Mouse (Mus musculus): ENCODE data around the gene Abcb1b. TPM values are rescaled to one million over a fixed set of nuclear protein-coding genes. Genes with fewer than 3 reads are reported as not detected.
"Not testable (repeated sequence)": the region's sequence is repeated elsewhere in the genome, so short reads cannot be mapped to it uniquely, and the experiment has no call there.

The Abcb1b gene
- 1 to 10 TPM; 2.6 to 2.7 TPM for total RNA-seq (2021)
- long read RNA-seq, experiment 1, full-length matches to known transcripts: 1 of 4 reads
- long read RNA-seq, experiment 1, partial matches to known transcripts: 3 of 4 reads
- long read RNA-seq, experiment 1, other reads (novel, unspliced or antisense): 0 of 4 reads
- long read RNA-seq, experiment 2, full-length matches to known transcripts: 3 of 8 reads
- long read RNA-seq, experiment 2, partial matches to known transcripts: 4 of 8 reads
- long read RNA-seq, experiment 2, other reads (novel, unspliced or antisense): 1 of 8 reads

DNA sequence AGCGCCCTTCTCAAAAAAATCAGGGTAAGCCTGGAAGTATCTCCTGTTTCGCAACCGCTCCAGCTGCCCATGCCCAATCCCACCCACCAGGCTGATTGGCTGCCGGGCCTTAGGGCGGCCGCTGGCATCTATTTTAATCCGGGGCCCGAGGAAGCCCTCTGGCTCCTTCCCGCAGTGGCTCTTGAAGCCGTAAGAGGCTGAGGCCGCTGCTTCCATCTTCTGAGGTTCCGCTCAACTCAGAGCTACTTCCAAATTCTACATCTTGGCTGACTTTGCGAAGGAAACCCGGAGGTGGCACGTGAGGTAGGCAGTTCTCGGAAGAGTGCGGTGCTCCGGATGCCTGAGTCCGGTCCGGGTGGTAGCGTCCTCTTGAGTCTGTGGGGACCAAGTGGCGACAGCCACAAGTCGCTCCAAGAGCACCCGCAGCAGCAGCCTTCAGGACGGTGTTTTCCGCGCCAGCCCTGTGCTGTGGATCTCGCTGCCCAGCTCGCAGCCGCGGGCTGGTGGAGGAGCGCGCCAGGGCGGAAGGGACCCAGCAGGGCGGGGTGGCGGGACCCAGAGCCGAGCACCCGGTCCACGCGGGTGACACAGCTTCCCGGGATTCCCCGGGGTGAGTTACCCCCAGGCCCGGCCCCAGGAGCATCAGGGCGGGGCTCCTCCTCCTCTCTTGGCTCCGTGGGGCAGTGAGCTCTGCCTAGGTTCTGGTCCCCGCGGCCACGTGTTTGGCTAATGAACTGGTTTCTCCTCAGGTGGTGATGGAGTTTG, at the start of gene Abcb1b:
Abcb1b (plus strand) TSS at position 161 of the 765 bp plus-strand sequence.
- peak; percentile 65 for DNase-seq

DNA sequence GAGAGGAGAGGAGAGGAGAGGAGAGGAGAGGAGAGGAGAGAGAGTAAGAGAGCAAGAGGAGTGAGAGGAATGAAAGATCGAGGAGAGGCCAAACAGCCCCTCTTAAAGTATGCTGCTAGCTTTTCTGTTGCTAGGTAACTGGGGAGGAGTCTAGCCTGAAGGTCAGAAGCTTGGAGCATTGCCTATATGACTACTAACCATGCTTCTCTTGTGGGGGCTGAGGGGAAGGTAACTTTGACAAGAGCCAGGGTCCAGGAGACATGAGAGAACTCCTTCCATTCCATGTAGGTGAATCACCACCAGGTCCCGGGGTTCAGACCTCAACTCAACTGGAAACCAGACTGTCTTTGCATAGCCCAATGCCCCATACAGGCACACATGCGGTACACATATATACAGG, 25.1 kb upstream of the Abcb1b start:
- DNase-seq: no peak

DNA sequence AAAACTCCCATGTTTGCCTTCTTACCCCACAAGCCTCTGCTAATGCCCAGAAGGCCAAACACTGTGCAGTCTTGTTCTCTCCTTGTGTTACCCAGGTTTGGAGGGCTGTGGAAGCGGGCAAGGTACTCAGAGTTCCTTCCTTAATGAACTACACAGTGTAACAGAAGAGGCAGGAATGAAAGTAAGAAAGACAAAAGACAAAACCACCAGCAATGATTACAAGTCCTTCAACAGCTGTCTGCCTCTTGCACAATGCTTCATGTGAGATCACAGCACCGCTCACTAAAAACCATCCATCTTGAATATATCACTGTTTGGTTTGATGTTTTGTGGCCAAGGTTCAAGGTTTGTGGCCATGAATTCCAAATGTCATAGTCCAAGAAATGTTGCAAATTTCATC, 19.6 kb upstream of the Abcb1b start:
- no peak for DNase-seq

- DNase-seq: no peak
Measured at GRCm38 (mm10) chr5:8778751-8779150, 19.2 kb upstream of the Abcb1b start.

DNA sequence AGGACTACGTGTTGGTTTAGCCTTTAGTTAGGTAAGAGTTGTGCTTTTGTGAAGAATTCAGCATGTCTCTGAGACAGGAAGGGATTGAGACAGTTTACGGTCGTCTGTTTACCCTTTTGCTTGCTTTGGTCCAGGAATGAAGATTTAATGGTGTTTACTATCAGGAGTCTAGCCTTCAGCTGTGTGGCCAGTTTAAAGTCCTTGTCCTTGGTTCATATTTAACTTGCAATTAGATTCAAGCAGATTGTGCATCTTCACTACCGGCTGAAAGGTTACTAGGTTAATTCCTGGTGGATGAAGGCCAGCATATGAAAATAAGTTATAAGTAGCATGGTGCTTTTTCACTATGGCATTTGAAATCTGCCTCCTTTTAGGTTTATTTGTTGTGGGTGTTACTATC, 5.7 kb upstream of the Abcb1b start:
- DNase-seq: no peak

GRCm38 (mm10) chr5:8798752-8799115, 787 bp downstream of the Abcb1b start:
- no peak for DNase-seq

- DNase-seq: no peak
Measured at GRCm38 (mm10) chr5:8805742-8806141, 7.8 kb downstream of the Abcb1b start.

- no peak for DNase-seq
Measured at GRCm38 (mm10) chr5:8807137-8808004, 9.4 kb downstream of the Abcb1b start.

GRCm38 (mm10) chr5:8813872-8814271, 15.9 kb downstream of the Abcb1b start:
- DNase-seq: no peak

DNA sequence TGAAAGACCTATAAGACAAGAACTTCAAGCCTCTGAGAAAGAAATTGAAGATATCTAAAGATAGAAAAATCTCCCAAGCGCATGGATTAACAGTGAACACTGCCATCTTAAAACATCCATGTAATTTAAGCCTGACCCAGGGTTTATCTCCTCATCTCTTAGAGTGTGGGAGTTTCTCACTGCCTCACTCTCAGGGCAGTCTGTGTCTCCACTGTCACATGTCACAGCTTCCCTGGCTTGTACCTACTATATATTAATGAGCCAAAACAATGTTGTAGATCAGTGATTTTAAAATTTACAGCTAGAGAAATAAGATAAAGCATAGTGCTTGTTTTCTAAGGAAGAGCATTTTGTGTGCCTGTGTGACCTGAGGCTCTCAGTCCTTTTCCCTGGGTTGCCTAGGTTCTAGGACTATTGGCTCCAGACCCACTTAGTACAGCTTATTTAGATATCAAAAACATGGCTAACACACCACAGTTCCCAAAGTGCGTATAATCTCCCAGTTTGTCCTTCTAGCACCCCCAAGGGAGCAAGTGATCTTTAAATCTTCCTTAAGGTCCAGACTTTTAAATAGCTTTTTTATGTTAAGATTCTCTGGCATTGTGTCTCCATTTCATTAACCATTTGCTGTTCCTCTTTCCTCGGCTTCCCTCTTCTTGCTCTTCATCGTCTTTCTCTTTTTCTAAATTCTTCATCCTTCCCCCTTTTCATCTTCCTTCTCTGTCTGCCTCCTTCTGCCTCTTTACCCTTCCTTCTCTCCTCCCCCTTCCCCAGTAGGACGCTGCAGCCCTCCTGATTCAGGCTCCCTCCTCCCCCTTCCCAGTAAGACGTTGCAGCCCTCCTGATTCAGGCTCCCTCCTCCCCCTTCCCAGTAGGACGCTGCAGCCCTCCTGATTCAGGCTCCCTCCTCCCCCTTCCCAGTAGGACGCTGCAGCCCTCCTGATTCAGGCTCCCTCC, 22.0 kb downstream of the Abcb1b start:
- DNase-seq: no peak

DNA sequence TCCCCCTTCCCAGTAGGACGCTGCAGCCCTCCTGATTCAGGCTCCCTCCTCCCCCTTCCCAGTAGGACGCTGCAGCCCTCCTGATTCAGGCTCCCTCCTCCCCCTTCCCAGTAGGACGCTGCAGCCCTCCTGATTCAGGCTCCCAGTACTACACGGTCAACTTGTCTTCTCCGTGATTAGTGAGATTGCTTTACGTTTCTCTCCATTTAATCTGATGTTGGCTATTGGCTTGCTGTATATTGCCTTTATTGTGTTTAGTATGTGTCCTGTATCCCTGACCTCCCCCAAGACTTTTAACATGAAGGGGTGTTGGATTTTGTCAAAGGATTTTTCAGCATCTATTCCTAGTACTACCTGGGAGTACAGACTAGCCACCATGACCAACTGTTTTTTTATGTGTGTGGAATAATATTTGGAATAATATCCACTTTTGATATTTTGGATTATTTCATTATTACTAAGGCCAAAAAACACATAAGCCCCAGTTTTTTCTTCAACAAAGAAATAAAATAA, 22.7 kb downstream of the Abcb1b start:
- not testable (repeated sequence) for DNase-seq

GRCm38 (mm10) chr5:8838661-8839438, 40.9 kb downstream of the Abcb1b start:
- DNase-seq: no peak

DNA sequence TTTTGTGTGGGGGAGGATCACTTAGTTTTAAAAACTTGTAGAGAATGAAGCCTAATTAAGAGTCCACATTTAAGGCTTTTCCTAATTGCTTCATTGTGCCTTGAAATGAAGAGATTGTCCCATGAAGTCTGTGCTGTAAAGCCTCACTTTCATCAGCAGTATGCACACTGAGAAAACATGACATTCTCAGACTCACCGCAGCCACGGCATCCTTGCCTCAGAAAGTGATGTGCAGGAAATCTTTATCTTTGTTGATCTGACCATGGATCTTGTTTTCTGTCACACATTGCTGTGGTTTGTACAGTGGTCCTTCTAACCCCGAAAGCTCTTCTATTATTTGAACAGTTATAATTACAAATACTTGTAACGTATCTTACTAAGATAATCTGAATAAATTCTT, 41.7 kb downstream of the Abcb1b start:
- DNase-seq: no peak

DNA sequence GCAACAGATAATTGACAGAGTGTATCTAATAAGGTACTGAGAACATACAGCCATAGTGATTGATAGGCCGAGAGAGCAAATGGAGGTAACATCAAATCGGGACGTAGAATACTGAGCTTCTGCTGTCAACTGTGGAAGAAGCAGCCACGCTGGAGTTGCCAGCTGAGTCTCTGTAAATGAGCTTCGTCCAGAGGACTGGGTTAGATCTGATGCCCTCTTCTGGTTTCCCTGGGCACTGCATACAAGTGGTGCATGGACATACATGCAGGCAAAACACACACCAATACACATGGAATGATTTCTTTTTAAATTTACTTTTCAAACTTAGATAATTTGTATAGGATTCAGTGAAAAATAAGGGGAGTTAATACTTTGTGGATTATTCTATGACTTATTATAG, 42.9 kb downstream of the Abcb1b start:
- no peak for DNase-seq

DNA sequence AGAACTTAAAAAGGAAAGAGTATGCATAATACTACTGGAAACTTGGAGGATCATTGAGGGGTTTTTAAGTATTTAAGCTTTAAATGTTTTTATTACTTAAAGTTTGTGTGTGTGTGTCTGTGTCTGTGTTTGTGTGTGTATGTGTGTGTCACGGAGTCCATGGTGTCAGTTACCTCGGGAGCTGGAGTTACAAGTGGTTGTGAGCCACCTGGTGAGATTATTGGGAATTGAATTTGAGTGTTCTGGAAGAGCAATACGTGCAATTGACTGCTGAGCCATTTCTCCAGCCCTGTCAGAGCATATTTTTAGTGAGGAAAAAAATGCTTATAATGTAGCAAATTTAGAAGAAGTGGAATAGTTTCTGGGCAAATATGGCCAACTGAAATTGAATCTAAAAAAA, 44.9 kb downstream of the Abcb1b start:
- DNase-seq: no peak

- not testable (repeated sequence) for DNase-seq
Measured at GRCm38 (mm10) chr5:8848607-8849575, 50.9 kb downstream of the Abcb1b start.

DNA sequence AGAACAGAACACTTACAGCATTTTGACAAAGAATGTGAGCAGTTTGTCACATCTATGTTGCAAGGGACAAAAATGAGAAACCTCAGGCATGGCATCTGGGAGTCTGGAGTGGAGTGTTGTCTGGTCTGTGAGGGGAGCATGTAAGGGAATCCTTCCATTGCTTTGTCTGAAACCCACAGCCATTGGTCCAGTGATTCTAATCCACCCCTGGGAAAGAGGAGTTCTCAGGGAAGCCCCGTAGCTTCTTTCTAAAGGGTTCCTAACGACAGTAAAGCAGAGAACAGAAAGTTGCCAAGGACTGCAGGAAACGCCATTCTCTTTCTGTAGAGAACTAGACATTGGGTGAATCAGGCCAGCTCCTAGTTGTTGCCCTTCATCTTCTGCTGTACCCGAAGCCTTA, 52.9 kb downstream of the Abcb1b start:
- DNase-seq: no peak

- DNase-seq: no peak
Measured at GRCm38 (mm10) chr5:8857201-8857600, 59.3 kb downstream of the Abcb1b start.

- DNase-seq: no peak
Measured at GRCm38 (mm10) chr5:8861811-8862210, 63.9 kb downstream of the Abcb1b start.
